Mouse (Mus musculus): ENCODE data around the gene Slc9a9.
A peak's percentile ranks its signal among the peaks of the same experiment; 100 is the strongest.

Slc9a9 gene

DNA sequence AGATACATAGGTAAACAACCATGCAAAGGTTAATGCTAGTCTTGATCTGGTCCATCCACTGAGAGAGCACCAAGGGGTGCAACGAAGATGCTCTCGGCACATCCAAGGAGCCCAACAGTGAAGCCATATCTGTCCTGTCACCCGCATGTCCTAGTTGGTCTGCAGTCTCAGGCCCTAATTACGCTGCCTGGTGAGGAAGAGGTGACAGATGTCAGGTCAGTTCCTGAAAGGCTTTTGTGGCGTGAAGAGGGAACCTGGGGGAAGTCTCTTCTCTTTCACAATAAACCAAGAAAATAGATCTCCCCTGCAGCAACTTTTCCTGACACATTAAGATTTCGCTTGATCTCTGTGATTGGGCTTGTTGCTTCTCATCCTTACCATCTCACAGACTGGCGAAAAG lies 277.5 kb downstream of the Slc9a9 start:
- DNase-seq (ENCODE audit: low read depth, low spot score): no peak

DNA sequence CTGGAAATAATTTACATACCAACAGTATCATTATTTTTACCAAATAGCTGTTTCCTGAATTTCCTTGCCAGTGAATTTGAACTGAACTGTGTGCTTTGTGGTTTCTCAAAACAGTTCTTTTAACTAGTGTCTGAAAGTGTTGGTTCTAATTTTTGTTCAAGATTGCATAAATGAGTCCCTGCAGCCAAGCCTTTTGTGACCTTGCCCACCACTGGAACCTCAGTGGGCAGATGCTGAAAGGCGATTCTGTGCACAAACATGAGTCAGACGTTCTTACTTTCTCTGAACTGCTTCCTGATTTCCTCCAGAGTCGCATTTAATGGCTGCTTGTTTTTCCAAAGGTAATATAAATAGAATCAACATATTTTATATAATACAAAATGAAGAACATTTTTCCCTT lies 281.0 kb downstream of the Slc9a9 start:
- no peak for DNase-seq (ENCODE audit: low read depth, low spot score)

DNA sequence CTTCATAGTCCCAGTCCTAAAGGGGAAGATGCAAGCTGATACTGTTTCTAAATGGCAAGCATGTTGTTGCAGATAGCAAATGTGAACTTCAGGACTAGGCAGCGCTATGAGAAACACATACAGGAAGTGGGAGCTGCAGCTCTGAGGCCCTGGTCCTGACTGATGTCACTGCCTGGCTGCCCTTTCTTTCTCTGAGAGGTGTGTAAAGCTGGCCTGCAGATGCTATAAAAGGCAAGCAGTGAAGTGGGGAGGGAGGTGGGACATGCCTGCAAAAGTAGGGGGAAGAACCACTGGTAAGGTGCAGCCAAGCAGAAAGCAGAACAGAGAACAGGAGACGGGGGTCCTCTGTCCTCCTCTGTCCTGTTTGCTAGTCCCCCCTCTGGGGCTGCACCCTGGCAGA lies 285.9 kb downstream of the Slc9a9 start:
- DNase-seq (ENCODE audit: low read depth, low spot score): no peak

DNA sequence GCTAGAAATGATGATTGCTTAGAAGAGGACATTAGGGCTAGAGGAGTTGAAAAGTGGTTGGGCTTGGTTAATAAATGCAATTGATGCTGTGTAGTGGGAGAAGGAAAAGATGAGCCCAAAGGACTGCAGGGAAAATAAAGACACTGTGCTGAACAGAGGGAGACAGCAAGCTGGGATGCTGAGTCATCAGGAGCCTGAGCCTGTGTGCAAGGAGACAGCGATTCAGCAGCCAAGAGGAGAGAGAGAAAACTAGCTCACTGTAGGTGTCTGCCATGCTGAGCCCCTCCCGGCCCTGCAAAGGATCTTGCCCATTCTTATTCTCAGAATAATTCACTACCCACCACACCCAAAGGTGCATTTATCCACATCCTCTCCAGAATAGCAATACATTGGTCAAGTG lies 288.7 kb downstream of the Slc9a9 start:
- DNase-seq (ENCODE audit: low read depth, low spot score): peak; percentile 3

DNA sequence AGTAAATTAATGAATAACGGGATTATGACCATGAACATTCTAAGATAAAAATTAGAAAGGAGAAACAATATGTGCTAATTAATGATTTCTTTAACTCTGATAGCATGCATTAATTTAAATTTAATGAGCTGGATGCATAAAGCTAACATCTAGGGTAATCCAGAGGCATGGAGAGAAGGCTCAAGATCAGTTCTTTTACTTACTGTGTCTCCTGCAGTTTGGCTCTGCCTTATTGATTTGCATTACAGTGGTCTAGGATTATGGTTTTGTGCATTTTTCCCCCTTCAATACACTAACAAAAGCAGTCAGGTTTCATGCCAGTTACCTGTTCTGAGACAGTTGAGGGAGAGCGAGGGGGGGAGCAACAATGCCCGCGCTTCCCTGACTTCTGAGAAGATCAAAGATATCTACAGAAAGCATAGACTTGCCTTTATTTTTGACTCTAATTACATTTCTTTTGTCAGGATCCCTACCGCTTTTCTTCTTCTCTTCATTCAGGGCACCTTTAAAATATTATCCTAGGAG lies 298.9 kb downstream of the Slc9a9 start:
- DNase-seq (ENCODE audit: low read depth, low spot score): no peak

DNA sequence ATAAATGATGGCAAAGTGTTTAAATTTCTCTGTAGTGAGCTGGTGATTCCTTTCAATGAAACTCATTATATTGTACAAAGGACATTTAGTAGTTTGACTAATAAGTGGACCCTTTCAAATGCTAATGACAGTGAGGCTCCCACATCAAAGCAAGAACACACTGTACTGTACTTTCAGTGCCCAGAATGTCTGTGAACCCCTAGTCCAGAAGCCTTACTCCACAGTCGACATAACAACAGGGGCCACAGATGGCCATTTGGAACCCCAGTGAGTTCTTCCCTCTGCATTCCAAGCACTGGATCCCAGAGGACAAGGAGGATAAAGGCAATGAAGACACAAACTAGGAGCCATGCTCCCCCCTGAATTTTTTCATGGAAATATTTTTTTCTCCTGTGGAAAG lies 299.4 kb downstream of the Slc9a9 start:
- peak; percentile 5 for DNase-seq (ENCODE audit: low read depth, low spot score)

DNA sequence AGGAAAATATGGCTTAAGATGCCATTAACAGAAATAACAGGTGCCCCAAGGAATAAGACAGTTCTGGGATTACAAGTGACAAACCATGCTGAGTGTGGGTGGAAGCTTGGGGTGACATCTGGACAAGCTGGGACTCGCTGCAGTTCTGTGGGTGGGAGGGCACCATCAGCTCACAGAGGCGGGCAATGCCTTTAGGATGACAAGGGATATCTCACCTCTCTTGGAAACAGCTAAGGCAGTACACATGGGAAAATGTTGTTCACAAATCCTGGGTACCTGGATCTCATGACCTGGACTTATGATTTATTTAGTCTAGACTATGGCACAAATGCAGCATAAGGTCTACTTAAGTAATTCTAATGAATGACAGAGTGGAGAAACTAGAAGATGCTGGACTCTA lies 302.3 kb downstream of the Slc9a9 start:
- DNase-seq (ENCODE audit: low read depth, low spot score): no peak

DNA sequence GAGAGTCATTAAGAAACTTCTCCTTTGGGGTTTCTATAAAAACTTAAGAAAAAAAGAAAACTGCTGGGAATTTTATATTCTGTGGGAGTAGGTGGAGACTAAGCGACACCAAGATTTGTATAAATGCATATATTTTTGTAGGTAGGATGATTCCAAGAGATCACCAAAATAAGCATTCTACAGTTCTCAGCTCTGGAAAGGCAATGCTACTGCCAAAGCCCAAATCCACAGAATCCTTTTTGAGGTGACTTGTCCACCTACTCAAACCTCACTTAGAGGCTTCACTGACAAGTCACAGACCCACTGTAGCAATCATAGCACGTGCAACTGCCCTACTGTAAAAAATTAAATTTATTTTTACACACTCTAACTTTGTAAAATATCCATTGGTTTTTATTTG lies 303.0 kb downstream of the Slc9a9 start:
- DNase-seq (ENCODE audit: low read depth, low spot score): no peak

DNA sequence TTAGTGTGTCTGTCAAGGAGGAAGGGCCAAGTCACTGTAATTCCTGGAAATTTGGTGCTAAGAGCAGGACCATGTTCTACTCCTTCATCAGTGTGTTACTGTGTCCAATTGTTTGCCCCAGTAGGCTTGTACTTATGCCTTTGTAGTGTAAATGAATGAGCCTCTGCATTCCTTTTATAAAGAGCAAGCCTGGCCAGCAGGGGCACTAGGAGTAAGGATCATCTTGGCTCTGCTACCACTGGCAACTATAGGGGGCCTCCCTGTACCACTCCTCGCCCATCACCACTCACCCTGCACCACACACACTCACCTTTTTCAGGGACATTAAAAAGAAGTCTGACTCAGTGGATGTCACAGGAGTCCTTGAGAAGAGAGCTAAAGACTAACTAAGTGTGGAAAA lies 306.5 kb downstream of the Slc9a9 start:
- peak; percentile 33 for DNase-seq (ENCODE audit: low read depth, low spot score)

DNA sequence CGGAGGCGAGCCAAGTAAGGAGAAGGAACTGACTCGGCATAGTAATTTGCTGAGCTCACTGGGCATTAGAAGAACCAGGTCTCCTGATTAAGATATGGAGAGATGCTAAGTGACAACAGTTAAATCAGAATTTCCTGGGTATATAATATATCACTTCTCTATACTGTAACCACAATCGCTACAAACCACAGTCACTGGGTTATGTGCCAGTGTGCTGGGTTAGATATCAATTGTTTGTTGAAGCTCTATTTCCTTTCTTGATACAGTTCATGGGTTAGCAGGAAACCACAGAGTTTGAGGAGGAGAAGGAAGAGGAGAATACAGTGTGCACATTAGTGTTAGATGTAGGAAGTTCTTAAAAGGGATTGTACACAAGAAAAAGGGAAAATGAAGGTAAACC lies 323.9 kb downstream of the Slc9a9 start:
- no peak for DNase-seq (ENCODE audit: low read depth, low spot score)

DNA sequence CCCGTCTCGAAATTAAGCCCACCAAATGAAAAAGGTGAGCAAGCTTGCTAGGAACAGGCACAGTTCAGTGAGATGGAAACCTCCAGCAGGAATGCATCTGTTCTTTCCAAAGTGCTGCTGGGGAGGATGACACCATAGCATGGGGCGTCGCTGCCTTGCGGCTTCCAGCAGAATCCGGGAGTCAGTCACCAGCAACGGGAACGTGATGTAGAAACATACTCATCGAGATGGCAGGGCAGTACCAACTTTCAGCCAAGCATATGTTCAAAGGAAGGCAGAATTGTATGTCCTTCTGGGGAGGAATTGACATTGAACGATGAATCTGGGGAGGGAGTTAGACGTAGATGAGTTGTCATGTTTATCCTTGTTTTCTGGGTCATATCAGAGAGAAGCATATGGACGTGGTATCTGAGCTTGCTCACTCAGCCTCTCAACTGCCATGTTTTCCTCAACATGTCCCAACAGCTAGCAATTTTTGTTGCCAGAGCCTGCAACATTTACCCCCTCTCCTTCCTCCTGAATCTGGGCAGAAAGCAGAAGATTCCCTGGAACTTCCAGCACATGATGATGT lies 350.5 kb downstream of the Slc9a9 start:
- no peak for DNase-seq (ENCODE audit: low read depth, low spot score)

DNA sequence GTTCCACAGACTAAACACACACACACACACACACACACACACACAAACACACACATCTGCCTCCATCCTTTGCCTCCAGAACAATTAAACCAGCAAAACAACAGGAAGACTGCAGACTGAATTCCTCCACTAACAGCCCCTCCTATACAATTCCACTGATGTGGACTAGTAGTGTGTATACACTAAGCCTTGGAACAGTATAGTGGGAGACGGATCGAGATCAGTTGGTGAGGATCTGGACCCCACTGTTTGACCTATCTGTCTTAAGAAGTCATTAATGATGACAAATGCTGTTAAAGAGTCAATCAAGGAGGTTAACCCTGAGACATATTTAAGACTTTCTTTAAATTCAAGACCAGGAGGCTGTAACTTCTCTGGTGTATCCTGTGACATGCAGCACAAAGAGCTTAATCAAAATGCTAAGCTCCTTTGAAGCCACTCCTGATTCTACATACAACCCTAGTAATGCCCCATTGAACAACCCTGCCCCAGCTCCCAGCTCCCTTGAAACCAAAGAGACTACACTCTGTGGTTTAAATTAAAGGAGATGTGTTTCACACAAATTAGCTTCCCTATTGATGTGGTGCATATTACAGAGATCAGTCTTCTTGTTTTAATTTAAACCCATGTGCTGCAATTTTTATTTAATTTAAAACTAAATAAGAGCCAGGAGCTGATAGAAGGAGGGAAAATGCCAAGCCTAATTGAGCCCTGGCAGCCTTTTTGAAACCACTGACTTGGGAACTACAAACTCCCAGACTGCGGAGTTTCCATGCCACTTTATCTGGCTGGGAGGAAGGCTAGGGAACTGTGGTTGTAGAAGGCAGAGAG lies 364.6 kb downstream of the Slc9a9 start:
- DNase-seq (ENCODE audit: low read depth, low spot score): no peak

DNA sequence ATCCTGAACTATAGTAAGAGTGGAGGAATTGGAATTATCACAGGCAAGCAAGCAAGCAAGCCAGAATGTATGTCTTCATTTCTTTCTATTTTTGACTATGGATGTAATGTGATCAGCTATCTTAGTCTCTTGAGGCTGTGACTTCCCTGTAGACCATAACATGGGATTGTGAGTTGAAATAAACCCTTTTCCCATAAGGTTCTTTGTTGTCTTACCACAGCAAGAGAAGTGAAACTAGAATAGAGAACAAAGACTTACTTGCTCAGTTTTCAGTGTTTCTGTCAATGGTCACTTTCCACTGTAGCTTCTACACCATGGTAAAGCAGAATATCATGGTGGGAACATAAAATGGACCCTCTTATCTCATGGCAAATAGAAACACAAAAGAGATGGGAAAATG lies 366.5 kb downstream of the Slc9a9 start:
- no peak for DNase-seq (ENCODE audit: low read depth, low spot score)

DNA sequence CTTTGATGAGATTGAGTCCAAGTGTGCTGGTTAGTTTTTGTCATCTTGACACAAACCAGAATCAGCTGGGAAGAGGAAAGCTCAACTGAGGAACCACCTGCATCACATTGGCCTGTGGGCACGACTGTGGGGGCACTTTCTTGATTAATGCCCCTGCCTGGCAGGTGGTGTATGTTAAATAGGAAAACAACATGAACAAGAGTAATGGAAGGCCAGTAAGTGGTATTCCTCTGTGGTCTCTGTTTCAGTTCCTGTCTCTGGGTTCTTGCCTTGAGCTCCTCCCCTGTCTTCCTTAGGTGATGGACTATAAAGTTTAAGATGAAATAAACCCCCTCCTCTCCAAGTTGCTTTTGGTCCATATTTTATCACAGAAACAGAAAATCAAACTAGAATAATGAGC lies 372.7 kb downstream of the Slc9a9 start:
- DNase-seq (ENCODE audit: low read depth, low spot score): no peak

DNA sequence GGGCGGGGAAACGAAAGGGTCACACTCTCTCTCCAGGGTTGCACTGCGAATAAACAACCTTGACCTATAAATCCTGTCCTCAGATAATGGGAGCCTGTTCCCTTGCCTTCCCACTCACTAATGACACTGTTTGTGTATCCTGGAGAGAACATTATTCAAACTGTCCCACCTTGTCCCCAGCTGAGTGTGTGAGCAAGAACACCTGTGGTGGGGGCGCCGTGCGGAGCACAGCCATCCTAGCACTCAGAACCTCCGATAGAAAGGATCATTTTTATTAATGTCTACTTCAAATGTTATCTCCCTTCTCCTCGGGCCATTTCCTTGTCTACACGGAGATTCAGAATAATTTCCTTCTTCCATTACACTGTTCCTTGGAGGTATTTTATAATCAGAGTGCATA lies 382.5 kb downstream of the Slc9a9 start:
- DNase-seq (ENCODE audit: low read depth, low spot score): peak; percentile 3

DNA sequence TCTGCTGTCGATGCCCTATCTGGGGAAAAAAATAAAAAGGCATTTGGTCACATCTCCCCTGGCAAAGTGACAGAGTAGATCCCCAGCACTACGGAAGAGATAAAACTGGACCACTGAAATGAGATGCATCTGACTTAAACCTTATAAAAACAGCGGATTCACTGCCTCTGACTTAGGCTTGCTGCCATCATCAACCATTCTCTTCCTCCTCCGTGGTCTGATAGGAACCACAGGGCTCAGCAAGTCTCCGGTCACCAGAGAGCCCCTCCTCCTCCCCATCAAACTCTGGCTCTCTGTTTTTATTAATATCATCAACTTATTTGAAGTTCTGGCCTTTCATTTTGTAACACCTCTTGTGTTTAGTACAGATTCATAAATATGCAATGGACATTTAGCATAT lies 383.5 kb downstream of the Slc9a9 start:
- DNase-seq (ENCODE audit: low read depth, low spot score): no peak

DNA sequence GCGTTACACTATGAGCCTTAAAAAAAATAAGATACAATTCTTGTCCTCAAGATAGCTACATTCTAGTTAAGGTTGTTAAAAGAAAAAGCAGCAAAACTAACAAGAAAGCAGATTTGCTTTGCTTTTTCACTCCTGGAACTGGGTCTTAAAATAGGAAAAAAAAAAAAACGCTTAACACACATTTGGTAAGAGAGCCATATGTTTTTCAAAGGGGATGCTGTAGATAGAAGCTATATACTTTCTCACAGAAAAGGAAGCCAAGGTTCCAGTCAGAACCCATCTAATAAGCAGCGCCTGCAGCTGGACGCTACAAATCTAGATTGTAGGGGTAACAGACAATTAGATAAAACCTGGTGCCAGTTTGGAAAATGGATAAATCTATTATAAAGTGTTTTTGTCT lies 386.1 kb downstream of the Slc9a9 start:
- no peak for DNase-seq (ENCODE audit: low read depth, low spot score)

DNA sequence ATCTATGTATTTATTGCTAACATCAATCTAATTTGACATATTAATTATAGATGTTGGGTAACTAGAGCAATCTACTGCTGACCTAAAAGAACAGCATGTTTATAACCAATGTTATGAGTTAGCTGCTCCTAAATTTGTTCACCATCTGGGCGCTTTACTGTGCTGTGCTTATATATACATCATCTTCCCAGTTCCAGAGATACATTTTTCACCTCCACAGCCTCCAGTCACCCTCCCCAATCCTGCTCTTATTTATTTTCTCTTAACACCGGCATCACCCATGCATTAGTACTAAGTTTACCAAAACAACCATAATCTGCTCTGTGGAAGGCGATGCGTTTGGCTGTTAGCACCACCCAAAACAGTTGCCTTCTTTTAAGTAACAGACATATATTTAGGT lies 391.0 kb downstream of the Slc9a9 start:
- DNase-seq (ENCODE audit: low read depth, low spot score): no peak

DNA sequence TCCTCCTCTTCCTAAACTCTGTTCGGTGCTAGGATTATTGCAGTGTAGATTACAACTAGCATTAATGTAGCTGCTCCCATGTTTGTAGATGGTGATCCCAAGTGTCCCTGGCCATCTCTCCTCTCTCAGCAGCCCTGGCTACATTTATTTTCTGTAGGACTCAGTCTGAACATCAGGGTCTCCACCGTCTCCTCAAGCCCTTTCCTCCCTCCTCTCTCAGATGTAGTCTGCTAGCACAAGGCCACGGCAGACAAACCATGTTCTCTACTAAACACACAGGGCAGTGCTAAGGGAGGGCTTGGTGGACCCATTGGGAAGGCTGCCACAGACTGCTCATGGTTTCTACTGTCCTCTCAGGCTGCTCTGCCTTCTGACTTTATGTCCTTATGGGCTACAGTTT lies 397.3 kb downstream of the Slc9a9 start:
- no peak for DNase-seq (ENCODE audit: low read depth, low spot score)

DNA sequence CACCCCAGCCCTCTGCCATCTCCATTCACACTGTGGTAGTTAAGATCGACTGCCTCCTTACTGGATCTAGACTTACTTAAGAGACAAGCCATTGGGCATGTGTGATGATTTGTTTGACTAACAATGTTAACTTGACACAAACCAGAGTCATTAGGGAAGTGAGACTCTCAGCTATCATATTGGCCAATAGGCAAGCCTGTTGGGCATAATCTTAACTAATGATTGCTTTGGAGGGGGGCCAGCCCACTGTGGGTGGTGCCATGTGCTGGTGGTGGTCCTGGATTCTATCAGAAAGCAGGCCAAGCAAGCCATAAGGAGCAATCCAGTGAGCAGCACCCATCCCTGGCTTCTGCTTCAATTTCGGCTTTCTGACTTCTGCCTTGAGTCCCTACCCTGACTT lies 398.8 kb downstream of the Slc9a9 start:
- DNase-seq (ENCODE audit: low read depth, low spot score): no peak

DNA sequence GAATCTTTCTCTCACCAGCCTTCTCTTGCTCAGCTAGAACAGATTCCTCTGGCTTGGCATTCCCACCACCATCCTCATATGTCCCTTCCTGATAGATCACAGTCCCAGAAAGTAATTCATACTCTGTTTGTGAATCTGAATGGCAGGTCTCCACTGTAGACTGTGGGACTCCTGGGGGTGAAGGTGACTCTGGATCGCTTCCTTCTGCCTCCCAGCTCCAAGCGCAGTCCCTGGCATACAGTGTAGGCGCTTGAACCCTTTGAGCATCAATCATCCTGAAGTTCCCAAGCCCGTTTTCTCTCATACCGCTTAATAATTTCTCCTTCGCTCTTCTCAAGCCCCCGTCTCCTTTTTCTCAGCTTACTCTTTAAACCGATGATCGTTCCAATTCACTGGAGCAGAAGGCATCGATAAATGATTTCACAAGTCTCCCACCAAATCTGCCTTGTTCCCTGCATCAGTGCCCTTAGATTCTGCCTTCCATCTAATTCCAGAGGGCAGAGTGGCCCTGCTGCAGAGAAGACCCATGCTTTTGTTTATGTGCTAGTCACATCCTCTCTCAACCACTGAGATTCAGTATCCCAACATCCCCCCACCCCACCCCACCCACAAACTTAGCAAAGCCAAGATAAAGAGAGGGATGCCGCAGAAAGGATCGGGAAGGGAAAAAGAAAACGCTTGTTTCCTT lies 401.3 kb downstream of the Slc9a9 start:
- no peak for DNase-seq (ENCODE audit: low read depth, low spot score)

DNA sequence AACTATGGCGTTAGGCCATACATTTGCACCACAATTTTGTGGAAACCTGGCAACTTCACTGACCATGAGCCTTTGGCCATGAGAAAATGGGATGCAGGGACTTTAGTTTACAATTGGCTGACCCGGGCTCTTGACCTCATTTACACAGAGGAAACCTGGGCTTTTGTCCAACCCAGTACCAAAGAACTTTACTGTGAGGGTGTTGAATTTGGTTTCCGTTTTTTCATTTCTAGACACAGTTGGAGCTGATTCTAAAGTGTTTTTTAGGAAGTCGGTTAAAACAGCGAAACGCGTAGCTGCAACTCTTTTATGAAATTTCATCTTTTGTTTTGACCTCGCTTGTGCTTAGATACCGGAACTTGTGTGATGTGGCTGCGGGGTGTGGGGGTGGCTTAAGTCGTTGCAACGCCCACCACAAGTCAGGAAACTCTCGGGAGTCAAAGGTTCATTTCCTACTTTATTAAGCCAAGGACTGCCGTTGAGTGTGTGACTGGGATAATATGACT lies 402.8 kb downstream of the Slc9a9 start:
- peak; percentile 4 for DNase-seq (ENCODE audit: low read depth, low spot score)

DNA sequence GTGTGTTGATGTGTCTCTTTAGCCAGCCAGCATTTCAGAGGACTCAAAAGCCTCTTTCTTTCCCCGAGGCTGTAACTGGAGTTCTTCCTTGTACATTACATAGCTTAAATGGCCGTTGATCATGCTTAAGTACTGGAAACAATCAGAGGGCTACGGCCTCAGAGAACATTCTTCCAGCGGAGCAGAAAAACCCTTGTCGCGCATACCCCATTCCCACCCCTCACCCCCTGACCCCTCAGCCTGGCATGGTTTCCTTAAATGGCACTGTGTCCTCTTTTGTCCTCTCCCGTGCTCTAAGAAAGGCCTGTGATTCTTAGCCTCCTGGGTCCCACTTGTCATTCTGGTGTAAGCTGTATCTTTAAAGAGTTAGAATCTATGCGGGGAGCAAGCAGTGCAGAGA lies 404.0 kb downstream of the Slc9a9 start:
- DNase-seq (ENCODE audit: low read depth, low spot score): peak; percentile 10
